Mouse (Mus musculus): ENCODE results near the gene Cap2. TPM values are rescaled to one million over a fixed set of nuclear protein-coding genes. Genes with fewer than 3 reads are reported as not detected.

Cap2 gene
- polyA plus RNA-seq, 1 experiment from 2014 or later = 182 TPM

DNA sequence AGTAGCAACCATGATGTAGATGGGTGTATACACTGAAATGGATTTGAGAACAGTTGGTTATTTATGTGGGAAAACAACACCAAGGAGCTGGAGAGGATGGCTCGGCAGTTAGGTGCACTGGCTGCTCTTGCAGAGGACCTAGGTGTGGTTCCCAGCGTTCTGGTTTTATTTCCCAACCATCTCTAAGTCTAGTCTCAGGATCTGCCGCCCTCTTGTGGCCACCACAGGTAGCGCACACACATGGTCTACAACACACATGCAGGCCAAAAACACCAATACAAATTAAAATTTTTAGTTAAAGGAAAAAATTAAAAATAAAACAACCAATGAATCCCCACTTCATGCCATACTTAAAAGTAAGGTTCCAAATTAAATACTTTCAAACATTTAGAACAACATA lies 140.7 kb downstream of the Cap2 start:
- no peak for ATAC-seq (replicated peaks; ENCODE audit: extremely low read depth, insufficient read depth, low FRiP score)
- Histone ChIP-seq H3K4me2 (ENCODE audit: low read depth, low read length) (no peak overlapping the region), H3K9ac (ENCODE audit: low read length) (no peak overlapping the region), H3K4me1 (ENCODE audit: control insufficient read depth, insufficient read depth, low read length) (no peaks in the 10 kb centered on the region), H3K27me3 (ENCODE audit: control insufficient read depth, insufficient read depth, low read length) (no peaks in the 10 kb centered on the region), H3K4me3 (ENCODE audit: low read length) (no peak overlapping the region), H3K27ac (ENCODE audit: low read length) (no peak overlapping the region), H3K36me3 (ENCODE audit: control insufficient read depth, insufficient read depth) (peaks cover 37% of the 10 kb centered on the region), H3K9me3 (replicated peaks; ENCODE audit: control insufficient read depth, low read length) (peaks cover 6% of the 10 kb centered on the region)
- WGBS = 83% methylated on average over 4 of the region's 4 CpGs

DNA sequence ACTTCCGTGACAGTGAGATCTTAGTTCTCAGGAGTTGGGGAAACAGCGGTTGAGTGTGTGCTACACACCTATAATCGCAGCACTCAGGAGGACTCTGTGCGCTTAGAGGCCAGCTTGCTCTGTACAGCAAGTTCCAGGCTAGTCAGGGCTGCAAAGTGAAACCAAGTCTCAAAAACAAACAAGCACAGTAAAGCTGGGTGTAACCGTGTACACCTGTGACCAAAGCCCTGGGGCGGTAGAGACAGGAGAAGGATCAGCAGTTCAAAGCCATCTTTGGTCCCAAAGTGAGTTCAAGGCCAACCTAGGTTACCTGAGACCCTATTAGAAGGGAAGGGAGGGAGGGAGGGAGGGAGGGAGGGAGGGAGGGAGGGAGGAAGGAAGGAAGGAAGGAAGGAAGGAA lies 142.5 kb downstream of the Cap2 start:
- Histone ChIP-seq H3K36me3 (ENCODE audit: control insufficient read depth, insufficient read depth) (peaks cover 36% of the 10 kb centered on the region), H3K4me3 (ENCODE audit: low read length) (no peak overlapping the region), H3K4me1 (ENCODE audit: control insufficient read depth, insufficient read depth, low read length) (no peaks in the 10 kb centered on the region), H3K9me3 (replicated peaks; ENCODE audit: control insufficient read depth, low read length) (peaks cover 6% of the 10 kb centered on the region), H3K4me2 (ENCODE audit: low read depth, low read length) (no peak overlapping the region), H3K9ac (ENCODE audit: low read length) (no peak overlapping the region), H3K27ac (ENCODE audit: low read length) (no peak overlapping the region), H3K27me3 (ENCODE audit: control insufficient read depth, insufficient read depth, low read length) (no peaks in the 10 kb centered on the region)
- ATAC-seq (replicated peaks; ENCODE audit: extremely low read depth, insufficient read depth, low FRiP score) = no peak
- WGBS = 87% methylated on average over 6 of the region's 6 CpGs

DNA sequence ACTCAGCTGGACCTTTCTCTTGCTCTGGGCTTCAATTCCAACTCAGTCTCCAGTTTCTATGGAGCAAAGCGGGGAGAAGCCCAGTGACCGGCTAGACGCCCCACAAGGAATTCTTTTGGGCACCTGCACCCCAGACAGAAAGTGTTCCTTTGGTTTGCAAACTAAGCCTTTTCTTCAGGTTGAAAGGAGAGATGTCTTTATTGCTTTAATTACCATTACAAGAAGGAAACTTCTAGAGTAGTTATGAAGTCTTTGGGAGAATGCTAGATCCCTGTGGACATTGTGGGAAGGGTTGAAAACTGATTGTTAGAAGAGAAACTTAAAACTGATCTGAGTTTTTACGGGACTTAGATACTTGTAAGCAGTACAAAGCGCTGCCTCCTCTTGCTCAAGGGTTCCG lies 143.8 kb downstream of the Cap2 start:
- H3K36me3 ChIP-seq (ENCODE audit: control insufficient read depth, insufficient read depth) = peaks cover 32% of the 10 kb centered on the region
- no peak overlapping the region for H3K4me2 ChIP-seq (ENCODE audit: low read depth, low read length)
- no peak overlapping the region for H3K27ac ChIP-seq (ENCODE audit: low read length)
- WGBS = 87% methylated on average over 6 of the region's 6 CpGs
- no peaks in the 10 kb centered on the region for H3K27me3 ChIP-seq (ENCODE audit: control insufficient read depth, insufficient read depth, low read length)
- no peak overlapping the region for H3K4me3 ChIP-seq (ENCODE audit: low read length)
- H3K4me1 ChIP-seq (ENCODE audit: control insufficient read depth, insufficient read depth, low read length) = no peaks in the 10 kb centered on the region
- H3K9me3 ChIP-seq (replicated peaks; ENCODE audit: control insufficient read depth, low read length) = peaks cover 6% of the 10 kb centered on the region
- H3K9ac ChIP-seq (ENCODE audit: low read length) = no peak overlapping the region
- no peak for ATAC-seq (replicated peaks; ENCODE audit: extremely low read depth, insufficient read depth, low FRiP score)

DNA sequence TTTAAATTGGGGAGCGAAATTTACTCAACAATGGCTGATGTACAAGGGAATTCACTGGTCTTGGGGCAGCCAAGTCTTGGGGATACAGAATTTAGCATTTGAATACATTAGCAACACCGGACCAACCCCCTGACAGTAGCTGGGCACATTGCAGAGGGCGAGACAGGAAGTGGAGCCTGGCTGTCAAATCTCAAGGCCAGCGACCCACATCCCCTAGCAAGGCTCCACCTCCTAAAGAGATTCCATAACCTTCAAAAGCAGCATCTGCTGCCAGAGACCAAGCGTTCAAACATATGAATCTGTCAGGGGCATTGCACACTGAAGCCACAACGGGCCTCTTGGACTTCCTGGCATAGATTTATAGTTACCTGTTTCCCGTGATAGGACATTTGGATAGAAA lies 150.2 kb downstream of the Cap2 start:
- no peak overlapping the region for H3K4me3 ChIP-seq (ENCODE audit: low read length)
- no peak for ATAC-seq (replicated peaks; ENCODE audit: extremely low read depth, insufficient read depth, low FRiP score)
- H3K4me2 ChIP-seq (ENCODE audit: low read depth, low read length) = no peak overlapping the region
- H3K27me3 ChIP-seq (ENCODE audit: control insufficient read depth, insufficient read depth, low read length) = no peaks in the 10 kb centered on the region
- H3K27ac ChIP-seq (ENCODE audit: low read length) = no peak overlapping the region
- H3K36me3 ChIP-seq (ENCODE audit: control insufficient read depth, insufficient read depth) = peaks cover 20% of the 10 kb centered on the region
- no peaks in the 10 kb centered on the region for H3K9me3 ChIP-seq (replicated peaks; ENCODE audit: control insufficient read depth, low read length)
- H3K4me1 ChIP-seq (ENCODE audit: control insufficient read depth, insufficient read depth, low read length) = no peaks in the 10 kb centered on the region
- 83% methylated on average over 7 of the region's 7 CpGs for WGBS
- no peak overlapping the region for H3K9ac ChIP-seq (ENCODE audit: low read length)

DNA sequence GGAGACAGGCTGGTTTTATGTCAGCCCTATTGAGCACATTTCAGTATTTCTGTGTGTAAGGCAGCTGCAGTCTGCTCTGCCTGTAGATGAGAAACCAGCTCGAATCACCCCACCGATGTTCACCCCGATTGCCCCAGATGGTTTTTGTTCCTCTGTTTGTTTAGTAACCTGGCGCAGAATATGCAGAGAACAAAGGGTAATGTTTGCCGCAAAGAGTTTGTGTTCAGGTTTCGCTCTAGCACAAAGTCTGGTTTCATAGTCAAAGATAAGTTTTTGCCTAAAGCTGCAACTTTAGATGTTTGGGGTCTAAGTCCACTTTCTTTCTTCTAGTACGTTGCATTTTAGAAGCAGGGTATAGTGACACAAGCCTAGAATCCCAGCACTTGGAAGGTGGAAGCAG lies 151.0 kb downstream of the Cap2 start:
- no peak for ATAC-seq (replicated peaks; ENCODE audit: extremely low read depth, insufficient read depth, low FRiP score)
- no peak overlapping the region for H3K9ac ChIP-seq (ENCODE audit: low read length)
- H3K27ac ChIP-seq (ENCODE audit: low read length) = no peak overlapping the region
- no peak overlapping the region for H3K4me2 ChIP-seq (ENCODE audit: low read depth, low read length)
- H3K4me1 ChIP-seq (ENCODE audit: control insufficient read depth, insufficient read depth, low read length) = no peaks in the 10 kb centered on the region
- no peaks in the 10 kb centered on the region for H3K27me3 ChIP-seq (ENCODE audit: control insufficient read depth, insufficient read depth, low read length)
- no peak overlapping the region for H3K4me3 ChIP-seq (ENCODE audit: low read length)
- peaks cover 17% of the 10 kb centered on the region for H3K36me3 ChIP-seq (ENCODE audit: control insufficient read depth, insufficient read depth)
- no peaks in the 10 kb centered on the region for H3K9me3 ChIP-seq (replicated peaks; ENCODE audit: control insufficient read depth, low read length)
- 86% methylated on average over 7 of the region's 7 CpGs for WGBS

DNA sequence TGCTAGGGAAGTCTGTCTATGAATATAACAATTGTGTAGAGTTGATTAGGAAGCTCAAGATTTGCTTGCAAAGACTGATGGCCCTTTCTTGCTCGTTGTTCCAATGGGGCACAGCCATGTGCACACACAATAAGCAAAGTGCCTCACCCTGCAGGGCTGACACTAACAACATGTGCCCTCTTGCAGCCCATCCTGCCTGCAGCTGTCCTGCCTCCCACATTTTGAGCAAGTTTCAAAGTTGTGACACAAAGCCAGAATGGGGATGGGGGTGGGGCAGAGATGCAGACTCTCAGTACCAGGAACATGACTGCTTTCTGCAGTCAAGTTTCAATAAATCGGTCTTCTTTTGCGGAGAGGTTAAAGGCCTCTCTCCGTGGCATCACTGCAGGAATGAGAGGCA lies 152.0 kb downstream of the Cap2 start:
- no peaks in the 10 kb centered on the region for H3K4me1 ChIP-seq (ENCODE audit: control insufficient read depth, insufficient read depth, low read length)
- no peaks in the 10 kb centered on the region for H3K9me3 ChIP-seq (replicated peaks; ENCODE audit: control insufficient read depth, low read length)
- no peak for ATAC-seq (replicated peaks; ENCODE audit: extremely low read depth, insufficient read depth, low FRiP score)
- no peak overlapping the region for H3K9ac ChIP-seq (ENCODE audit: low read length)
- H3K4me2 ChIP-seq (ENCODE audit: low read depth, low read length) = no peak overlapping the region
- H3K27ac ChIP-seq (ENCODE audit: low read length) = no peak overlapping the region
- H3K27me3 ChIP-seq (ENCODE audit: control insufficient read depth, insufficient read depth, low read length) = no peaks in the 10 kb centered on the region
- WGBS = 85% methylated on average over 4 of the region's 4 CpGs
- peaks cover 13% of the 10 kb centered on the region for H3K36me3 ChIP-seq (ENCODE audit: control insufficient read depth, insufficient read depth)
- no peak overlapping the region for H3K4me3 ChIP-seq (ENCODE audit: low read length)

DNA sequence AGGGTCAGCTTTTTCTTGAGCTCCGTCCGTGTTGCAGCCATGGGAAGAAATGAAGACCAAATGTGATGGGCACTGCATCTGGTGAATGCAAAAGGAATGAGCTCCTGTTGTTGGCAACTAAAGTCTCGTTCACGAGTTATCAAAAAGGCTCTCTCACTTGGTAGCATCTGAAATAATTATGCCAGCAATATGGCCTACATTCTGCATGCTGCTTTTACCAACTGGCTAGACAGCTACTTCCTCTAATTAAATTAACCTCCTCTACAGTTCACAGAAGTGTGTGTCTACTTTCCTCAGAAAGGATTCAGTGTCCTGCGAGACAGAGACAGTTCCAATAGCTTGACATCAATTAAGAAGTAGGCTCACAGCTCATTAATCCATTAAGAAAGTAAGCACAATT lies 152.9 kb downstream of the Cap2 start:
- Histone ChIP-seq H3K9me3 (replicated peaks; ENCODE audit: control insufficient read depth, low read length) (no peaks in the 10 kb centered on the region), H3K27me3 (ENCODE audit: control insufficient read depth, insufficient read depth, low read length) (no peaks in the 10 kb centered on the region), H3K4me2 (ENCODE audit: low read depth, low read length) (no peak overlapping the region), H3K4me1 (ENCODE audit: control insufficient read depth, insufficient read depth, low read length) (no peaks in the 10 kb centered on the region), H3K36me3 (ENCODE audit: control insufficient read depth, insufficient read depth) (peaks cover 8% of the 10 kb centered on the region), H3K27ac (ENCODE audit: low read length) (no peak overlapping the region), H3K9ac (ENCODE audit: low read length) (no peak overlapping the region), H3K4me3 (ENCODE audit: low read length) (no peak overlapping the region)
- ATAC-seq (replicated peaks; ENCODE audit: extremely low read depth, insufficient read depth, low FRiP score) = no peak
- 89% methylated on average over 5 of the region's 5 CpGs for WGBS

DNA sequence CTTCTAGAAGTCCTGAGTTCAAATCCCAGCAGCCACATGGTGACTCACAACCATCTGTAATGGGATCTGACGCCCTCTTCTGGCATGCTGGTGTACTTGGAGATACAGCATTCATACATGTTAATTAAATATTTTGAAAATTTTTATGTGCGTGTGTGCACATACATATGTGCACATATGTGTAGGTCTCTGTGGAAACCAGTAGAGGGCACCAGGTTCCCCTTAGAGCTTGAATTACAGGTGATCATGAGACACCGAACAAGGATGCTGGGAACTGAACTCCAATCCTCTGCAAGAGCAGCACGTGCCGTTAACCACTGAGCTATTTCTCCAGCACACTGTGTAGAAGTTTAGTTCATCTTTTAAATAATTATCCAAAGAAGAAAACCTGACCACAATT lies 157.6 kb downstream of the Cap2 start:
- H3K9me3 ChIP-seq (replicated peaks; ENCODE audit: control insufficient read depth, low read length) = no peaks in the 10 kb centered on the region
- no peak overlapping the region for H3K9ac ChIP-seq (ENCODE audit: low read length)
- H3K4me3 ChIP-seq (ENCODE audit: low read length) = no peak overlapping the region
- H3K4me1 ChIP-seq (ENCODE audit: control insufficient read depth, insufficient read depth, low read length) = 0 out of 2 replicates have a peak, but pooled peaks cover 2% of the 10 kb centered on the region
- WGBS = 90% methylated on average over 5 of the region's 5 CpGs
- no peak overlapping the region for H3K4me2 ChIP-seq (ENCODE audit: low read depth, low read length)
- ATAC-seq (replicated peaks; ENCODE audit: extremely low read depth, insufficient read depth, low FRiP score) = no peak
- no peaks in the 10 kb centered on the region for H3K27me3 ChIP-seq (ENCODE audit: control insufficient read depth, insufficient read depth, low read length)
- no peaks in the 10 kb centered on the region for H3K36me3 ChIP-seq (ENCODE audit: control insufficient read depth, insufficient read depth)
- no peak overlapping the region for H3K27ac ChIP-seq (ENCODE audit: low read length)

DNA sequence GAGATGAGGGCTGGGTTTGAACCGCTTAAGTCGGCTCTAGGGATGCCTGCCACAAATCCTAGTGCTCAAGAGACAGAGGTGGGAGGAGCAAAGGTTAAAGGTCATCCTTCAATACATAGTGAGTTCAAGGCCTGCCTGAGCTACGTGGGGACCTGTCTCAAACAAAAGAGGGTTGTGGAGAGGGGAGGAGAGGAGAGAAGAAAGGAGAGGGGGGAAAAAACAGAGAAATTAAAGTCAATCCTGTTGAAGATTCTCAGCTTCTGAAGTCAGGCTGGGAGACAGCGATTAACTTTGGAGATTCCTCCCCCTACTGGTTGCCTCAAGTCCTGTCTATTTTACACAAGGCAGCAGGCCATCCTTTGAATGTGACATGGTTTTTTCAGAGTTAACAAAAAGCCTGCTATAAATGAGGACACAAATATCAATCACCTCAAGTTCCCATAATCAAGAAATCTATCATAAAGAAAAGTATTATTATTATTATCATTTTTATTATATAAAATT lies 161.9 kb downstream of the Cap2 start:
- H3K4me3 ChIP-seq (ENCODE audit: low read length) = no peak overlapping the region
- H3K4me2 ChIP-seq (ENCODE audit: low read depth, low read length) = no peak overlapping the region
- no peaks in the 10 kb centered on the region for H3K9me3 ChIP-seq (replicated peaks; ENCODE audit: control insufficient read depth, low read length)
- H3K4me1 ChIP-seq (ENCODE audit: control insufficient read depth, insufficient read depth, low read length) = 0 out of 2 replicates have a peak, but pooled peaks cover 2% of the 10 kb centered on the region
- no peaks in the 10 kb centered on the region for H3K36me3 ChIP-seq (ENCODE audit: control insufficient read depth, insufficient read depth)
- H3K27ac ChIP-seq (ENCODE audit: low read length) = peak overlapping the region; percentile 12; the same call in 1 of the 2 replicates
- no peak overlapping the region for H3K9ac ChIP-seq (ENCODE audit: low read length)
- no peaks in the 10 kb centered on the region for H3K27me3 ChIP-seq (ENCODE audit: control insufficient read depth, insufficient read depth, low read length)
- 38% methylated on average over 4 of the region's 4 CpGs for WGBS
- no peak for ATAC-seq (replicated peaks; ENCODE audit: extremely low read depth, insufficient read depth, low FRiP score)
